Mouse (Mus musculus): ENCODE measurements at regions not wholly inside any gene's neighbourhood (a gene's known extent, or its start where the extent isn't known, plus 50 kb on each side); places are given as distances from the start of the nearest gene placed in this dataset.
A peak's percentile ranks its signal among the peaks of the same experiment; 100 is the strongest.

DNA sequence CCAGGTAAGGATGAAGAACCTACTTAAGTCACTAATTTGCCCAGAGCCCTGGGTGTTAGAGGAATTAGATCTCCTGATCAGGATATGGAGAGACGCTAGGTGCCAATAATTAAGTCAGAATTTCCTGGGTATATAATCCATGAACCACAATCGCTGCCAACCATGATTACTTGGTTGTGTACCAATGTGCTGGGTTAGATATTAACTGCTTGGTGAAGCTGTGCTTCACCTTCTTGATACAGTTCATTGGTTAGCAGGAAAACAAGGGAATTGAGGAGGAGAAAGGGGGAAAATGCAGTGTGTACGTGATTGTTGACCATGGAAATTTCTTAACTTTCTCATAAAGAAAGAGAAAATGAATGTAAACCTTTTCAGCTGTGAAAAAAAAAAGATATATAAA, 961.7 kb upstream of the Slc39a10 start:
- Histone ChIP-seq H3K4me3 (ENCODE audit: insufficient read depth, poor library complexity, severe bottlenecking) (no peak overlapping the region), H3ac (ENCODE audit: control insufficient read depth, insufficient read length, low read depth) (no peak overlapping the region), H3K27me3 (ENCODE audit: control insufficient read depth, insufficient read depth, insufficient read length) (no peaks in the 10 kb centered on the region), H3K36me3 (ENCODE audit: control insufficient read depth, insufficient read depth) (no peaks in the 10 kb centered on the region), H3K79me3 (ENCODE audit: low read depth) (no peaks in the 10 kb centered on the region), H3K79me2 (ENCODE audit: control insufficient read depth, insufficient read depth) (no peaks in the 10 kb centered on the region)
- TF ChIP-seq MAX (IDR thresholded peaks at IDR 0.05) (no peak), MYOG (IDR thresholded peaks at IDR 0.05; ENCODE audit: control insufficient read depth, extremely low read depth, insufficient read length) (no peak), CEBPB (IDR thresholded peaks at IDR 0.05; ENCODE audit: low read depth) (no peak)

DNA sequence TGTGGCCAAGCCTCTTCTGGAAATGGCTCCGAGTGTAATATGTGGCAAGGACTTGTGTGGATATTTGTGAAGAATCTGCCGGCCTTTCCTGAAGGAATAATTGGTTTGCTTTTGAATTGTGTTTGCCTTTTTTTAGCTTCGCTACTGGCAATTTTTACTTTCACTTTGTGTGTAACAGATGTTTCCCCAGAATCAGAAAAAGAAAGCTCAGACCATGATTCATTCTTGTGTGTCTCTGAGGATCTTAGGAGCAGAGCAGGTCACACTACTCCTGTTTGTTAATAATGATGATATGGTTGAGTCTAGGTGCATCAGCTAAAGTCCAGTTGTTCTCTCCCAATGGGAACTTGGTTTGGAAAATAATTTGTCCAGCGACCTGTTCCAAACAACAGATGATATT, 961.3 kb upstream of the Slc39a10 start:
- Histone ChIP-seq H3K36me3 (ENCODE audit: control insufficient read depth, insufficient read depth) (no peaks in the 10 kb centered on the region), H3ac (ENCODE audit: control insufficient read depth, insufficient read length, low read depth) (no peak overlapping the region), H3K4me3 (ENCODE audit: insufficient read depth, poor library complexity, severe bottlenecking) (peak overlapping the region; percentile 23), H3K79me3 (ENCODE audit: low read depth) (no peaks in the 10 kb centered on the region), H3K79me2 (ENCODE audit: control insufficient read depth, insufficient read depth) (no peaks in the 10 kb centered on the region), H3K27me3 (ENCODE audit: control insufficient read depth, insufficient read depth, insufficient read length) (no peaks in the 10 kb centered on the region)
- TF ChIP-seq MAX (IDR thresholded peaks at IDR 0.05) (no peak), CEBPB (IDR thresholded peaks at IDR 0.05; ENCODE audit: low read depth) (no peak), USF1 (IDR thresholded peaks at IDR 0.05; ENCODE audit: low read depth) (no peak), MYOG (IDR thresholded peaks at IDR 0.05; ENCODE audit: control insufficient read depth, extremely low read depth, insufficient read length) (no peak), CTCF (IDR thresholded peaks at IDR 0.05; ENCODE audit: control insufficient read depth, insufficient read depth, insufficient read length) (no peak), MYOD1 (IDR thresholded peaks at IDR 0.05; ENCODE audit: control insufficient read depth, insufficient read length, low read depth) (no peak), FOSL1 (IDR thresholded peaks at IDR 0.05; ENCODE audit: insufficient read depth, low read length, poor library complexity, severe bottlenecking) (no peak)

- H3K79me3 ChIP-seq (ENCODE audit: low read depth): no peaks in the 10 kb centered on the region
- TF ChIP-seq FOSL1 (IDR thresholded peaks at IDR 0.05; ENCODE audit: insufficient read depth, low read length, poor library complexity, severe bottlenecking) (no peak), MAX (IDR thresholded peaks at IDR 0.05) (no peak), MYOG (IDR thresholded peaks at IDR 0.05; ENCODE audit: control insufficient read depth, extremely low read depth, insufficient read length) (no peak), USF1 (IDR thresholded peaks at IDR 0.05; ENCODE audit: low read depth) (no peak), CEBPB (IDR thresholded peaks at IDR 0.05; ENCODE audit: low read depth) (no peak), CTCF (IDR thresholded peaks at IDR 0.05; ENCODE audit: control insufficient read depth, insufficient read depth, insufficient read length) (no peak), MYOD1 (IDR thresholded peaks at IDR 0.05; ENCODE audit: control insufficient read depth, insufficient read length, low read depth) (no peak)
- H3K27me3 ChIP-seq (ENCODE audit: control insufficient read depth, insufficient read depth, insufficient read length): no peaks in the 10 kb centered on the region
- no peaks in the 10 kb centered on the region for H3K79me2 ChIP-seq (ENCODE audit: control insufficient read depth, insufficient read depth)
- H3K4me3 ChIP-seq (ENCODE audit: insufficient read depth, poor library complexity, severe bottlenecking): no peak overlapping the region
- no peaks in the 10 kb centered on the region for H3K36me3 ChIP-seq (ENCODE audit: control insufficient read depth, insufficient read depth)
- no peak overlapping the region for H3ac ChIP-seq (ENCODE audit: control insufficient read depth, insufficient read length, low read depth)
Observed at GRCm38 (mm10) chr1:47840811-47841210, 948.2 kb upstream of the Slc39a10 start.

DNA sequence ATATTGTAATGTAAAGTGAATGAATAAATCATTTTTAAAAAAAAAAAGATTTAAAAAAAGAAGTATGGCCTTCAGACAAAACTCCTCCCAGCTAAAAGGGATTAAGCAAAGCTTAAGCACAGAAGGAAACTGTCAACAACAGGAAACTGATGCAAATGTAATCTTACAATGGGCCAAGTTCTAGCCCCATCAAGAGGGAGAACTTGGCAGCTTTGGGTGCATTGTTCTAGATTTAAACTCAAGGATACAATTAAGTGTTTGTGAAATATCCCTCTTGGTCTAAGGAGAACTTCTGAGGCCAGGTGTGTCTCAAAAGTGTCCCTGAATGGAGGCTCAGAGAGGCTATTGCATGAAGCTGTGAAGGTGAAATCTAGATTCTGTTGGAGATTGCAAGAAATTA, 941.4 kb upstream of the Slc39a10 start:
- no peaks in the 10 kb centered on the region for H3K79me3 ChIP-seq (ENCODE audit: low read depth)
- no peak overlapping the region for H3ac ChIP-seq (ENCODE audit: control insufficient read depth, insufficient read length, low read depth)
- TF ChIP-seq CTCF (IDR thresholded peaks at IDR 0.05; ENCODE audit: control insufficient read depth, insufficient read depth, insufficient read length) (no peak), MYOG (IDR thresholded peaks at IDR 0.05; ENCODE audit: control insufficient read depth, extremely low read depth, insufficient read length) (no peak), MYOD1 (IDR thresholded peaks at IDR 0.05; ENCODE audit: control insufficient read depth, insufficient read length, low read depth) (no peak), MAX (IDR thresholded peaks at IDR 0.05) (no peak), FOSL1 (IDR thresholded peaks at IDR 0.05; ENCODE audit: insufficient read depth, low read length, poor library complexity, severe bottlenecking) (no peak), CEBPB (IDR thresholded peaks at IDR 0.05; ENCODE audit: low read depth) (no peak), USF1 (IDR thresholded peaks at IDR 0.05; ENCODE audit: low read depth) (no peak)
- no peak overlapping the region for H3K4me3 ChIP-seq (ENCODE audit: insufficient read depth, poor library complexity, severe bottlenecking)
- H3K79me2 ChIP-seq (ENCODE audit: control insufficient read depth, insufficient read depth): no peaks in the 10 kb centered on the region
- H3K27me3 ChIP-seq (ENCODE audit: control insufficient read depth, insufficient read depth, insufficient read length): no peaks in the 10 kb centered on the region
- no peaks in the 10 kb centered on the region for H3K36me3 ChIP-seq (ENCODE audit: control insufficient read depth, insufficient read depth)

- no peaks in the 10 kb centered on the region for H3K79me2 ChIP-seq (ENCODE audit: control insufficient read depth, insufficient read depth)
- H3K27me3 ChIP-seq (ENCODE audit: control insufficient read depth, insufficient read depth, insufficient read length): no peaks in the 10 kb centered on the region
- TF ChIP-seq MYOG (IDR thresholded peaks at IDR 0.05; ENCODE audit: control insufficient read depth, extremely low read depth, insufficient read length) (no peak), CTCF (IDR thresholded peaks at IDR 0.05; ENCODE audit: control insufficient read depth, insufficient read depth, insufficient read length) (no peak), CEBPB (IDR thresholded peaks at IDR 0.05; ENCODE audit: low read depth) (no peak), MAX (IDR thresholded peaks at IDR 0.05) (no peak), USF1 (IDR thresholded peaks at IDR 0.05; ENCODE audit: low read depth) (no peak), MYOD1 (IDR thresholded peaks at IDR 0.05; ENCODE audit: control insufficient read depth, insufficient read length, low read depth) (no peak), FOSL1 (IDR thresholded peaks at IDR 0.05; ENCODE audit: insufficient read depth, low read length, poor library complexity, severe bottlenecking) (no peak)
- H3ac ChIP-seq (ENCODE audit: control insufficient read depth, insufficient read length, low read depth): no peak overlapping the region
- H3K79me3 ChIP-seq (ENCODE audit: low read depth): no peaks in the 10 kb centered on the region
- H3K36me3 ChIP-seq (ENCODE audit: control insufficient read depth, insufficient read depth): no peaks in the 10 kb centered on the region
- no peak overlapping the region for H3K4me3 ChIP-seq (ENCODE audit: insufficient read depth, poor library complexity, severe bottlenecking)
Observed at GRCm38 (mm10) chr1:47827206-47827605, 934.6 kb upstream of the Slc39a10 start.

DNA sequence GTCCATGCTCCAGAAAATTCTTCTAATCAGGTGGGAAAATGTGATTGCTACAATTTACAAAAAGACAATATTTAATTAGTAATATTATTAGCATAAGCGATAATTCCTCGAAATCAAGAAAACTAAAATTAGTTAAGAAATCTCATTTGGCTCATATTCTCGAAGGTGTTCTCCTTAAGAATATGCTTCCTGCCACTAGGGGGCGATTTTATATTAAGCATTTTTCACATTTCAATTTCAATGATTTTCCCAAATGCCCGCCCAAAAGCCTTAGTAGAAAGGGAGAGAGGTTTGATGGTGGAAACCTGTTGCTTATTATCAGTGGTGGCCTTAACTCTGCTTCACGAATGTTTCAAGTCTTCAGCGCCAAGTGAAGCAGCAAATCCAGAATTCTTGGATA, 916.9 kb upstream of the Slc39a10 start:
- Histone ChIP-seq H3K79me2 (ENCODE audit: control insufficient read depth, insufficient read depth) (no peaks in the 10 kb centered on the region), H3ac (ENCODE audit: control insufficient read depth, insufficient read length, low read depth) (no peak overlapping the region), H3K79me3 (ENCODE audit: low read depth) (no peaks in the 10 kb centered on the region), H3K27me3 (ENCODE audit: control insufficient read depth, insufficient read depth, insufficient read length) (no peaks in the 10 kb centered on the region), H3K36me3 (ENCODE audit: control insufficient read depth, insufficient read depth) (no peaks in the 10 kb centered on the region), H3K4me3 (ENCODE audit: insufficient read depth, poor library complexity, severe bottlenecking) (no peak overlapping the region)
- TF ChIP-seq MAX (IDR thresholded peaks at IDR 0.05): no peak
- TF ChIP-seq CEBPB (IDR thresholded peaks at IDR 0.05; ENCODE audit: low read depth): no peak
- TF ChIP-seq USF1 (IDR thresholded peaks at IDR 0.05; ENCODE audit: low read depth): no peak
- TF ChIP-seq MYOG (IDR thresholded peaks at IDR 0.05; ENCODE audit: control insufficient read depth, extremely low read depth, insufficient read length): no peak
- no peak for TF ChIP-seq FOSL1 (IDR thresholded peaks at IDR 0.05; ENCODE audit: insufficient read depth, low read length, poor library complexity, severe bottlenecking)
- no peak for TF ChIP-seq MYOD1 (IDR thresholded peaks at IDR 0.05; ENCODE audit: control insufficient read depth, insufficient read length, low read depth)
- no peak for TF ChIP-seq CTCF (IDR thresholded peaks at IDR 0.05; ENCODE audit: control insufficient read depth, insufficient read depth, insufficient read length)
